Comparison of ENCODE assay signal across 14 mouse cellular contexts in genomic region chr4:152190096-152190653, GRCm38 (mm10). TPM values are rescaled to one million over a fixed set of nuclear protein-coding genes. Genes with fewer than 3 reads are reported as not detected.
DNase-seq lines count a peak whose midpoint lies in the region; ATAC-seq and TF ChIP-seq lines count a peak whose summit lies in the region.
"Had no signal": no experiment of that assay in that cellular context is flagged by ENCODE, and none has a peak within 500 bp of the region (broad histone marks: within the 10 kb centered on the region; RNA-seq: fewer than 3 reads in every experiment).

No protein-coding gene starts in this region.

- WGBS in heart, embryonic 13.5 days: 64% methylated on average over 11 of the region's 11 CpGs
- 59% methylated on average over 11 of the region's 11 CpGs for WGBS in kidney, embryonic 15.5 days

- no peak for DNase-seq in heart, postnatal 25 days (ENCODE audit: low spot score)
- no peak for DNase-seq in kidney, adult 8-10 months
- DNase-seq in cerebellum, postnatal 4 days (ENCODE audit: low spot score in 2 of 2): no peak
- DNase-seq: adrenal gland, postnatal 25 days; forebrain, postnatal 0 days; midbrain, embryonic 14.5 days; thymus, adult 18-20 months had no signal

- no peaks in the 10 kb centered on the region for H3K9me3 ChIP-seq in heart, embryonic 13.5 days
- H3K9me3 ChIP-seq in E14TG2a.4 (ENCODE audit: low read length): no peaks in the 10 kb centered on the region
- H3K9me3 ChIP-seq in megakaryocyte, embryonic 14.5 days: no peaks in the 10 kb centered on the region
- no peaks in the 10 kb centered on the region for H3K9me3 ChIP-seq in kidney, embryonic 15.5 days (replicated peaks)

- peak overlapping the region; percentile 59 for H3K27ac ChIP-seq in heart, embryonic 13.5 days (replicated peaks)
- no peak overlapping the region for H3K27ac ChIP-seq in kidney, embryonic 15.5 days

- H3K4me3 ChIP-seq in heart, embryonic 13.5 days: no peak overlapping the region
- H3K4me3 ChIP-seq in E14TG2a.4 (replicated peaks; ENCODE audit: low read length): peak overlapping the region; percentile 0; the same call in 1 of the 2 replicates
- peak overlapping the region; percentile 91 for H3K4me3 ChIP-seq in megakaryocyte, embryonic 14.5 days (replicated peaks)
- no peak overlapping the region for H3K4me3 ChIP-seq in kidney, embryonic 15.5 days (replicated peaks)

- intact Hi-C loops in heart, postnatal 25 days (cut with DNase I): no loop called here

- ATAC-seq in heart, embryonic 13.5 days (ENCODE audit: extremely low read depth, insufficient number of reproducible peaks, low FRiP score, low TSS enrichment): no peak
- ATAC-seq in granulocyte monocyte progenitor cell, adult 5-6 weeks (replicated peaks; ENCODE audit: poor library complexity, severe bottlenecking): peak; percentile 65
- ATAC-seq in kidney, embryonic 15.5 days (replicated peaks; ENCODE audit: low FRiP score): no peak
- ATAC-seq: forebrain, postnatal 0 days; intestine, postnatal 0 days had no signal

- 0 out of 2 replicates have a peak, but pooled peaks cover 6% of the 10 kb centered on the region for H3K36me3 ChIP-seq in heart, embryonic 13.5 days
- no peaks in the 10 kb centered on the region for H3K36me3 ChIP-seq in E14TG2a.4 (ENCODE audit: insufficient read depth, low read length)
- peaks cover 18% of the 10 kb centered on the region for H3K36me3 ChIP-seq in megakaryocyte, embryonic 14.5 days (replicated peaks; ENCODE audit: low read length)
- no peaks in the 10 kb centered on the region for H3K36me3 ChIP-seq in kidney, embryonic 15.5 days

- peaks cover 81% of the 10 kb centered on the region for H3K4me1 ChIP-seq in heart, embryonic 13.5 days
- peaks cover 95% of the 10 kb centered on the region for H3K4me1 ChIP-seq in E14TG2a.4 (replicated peaks; ENCODE audit: low read depth, low read length)
- H3K4me1 ChIP-seq in megakaryocyte, embryonic 14.5 days: peaks cover 98% of the 10 kb centered on the region
- peaks cover 35% of the 10 kb centered on the region for H3K4me1 ChIP-seq in kidney, embryonic 15.5 days

- H3K9ac ChIP-seq in heart, embryonic 13.5 days: peak overlapping the region; percentile 66; the same call in 1 of the 2 replicates
- H3K9ac ChIP-seq in kidney, embryonic 15.5 days: no peak overlapping the region
- H3K9ac ChIP-seq: forebrain, postnatal 0 days had no signal

- no peaks in the 10 kb centered on the region for H3K27me3 ChIP-seq in heart, embryonic 13.5 days (replicated peaks)
- H3K27me3 ChIP-seq in E14TG2a.4 (ENCODE audit: insufficient read depth, low read length): no peaks in the 10 kb centered on the region
- H3K27me3 ChIP-seq in megakaryocyte, embryonic 14.5 days (replicated peaks): no peaks in the 10 kb centered on the region
- no peaks in the 10 kb centered on the region for H3K27me3 ChIP-seq in kidney, embryonic 15.5 days

- H3K4me2 ChIP-seq in heart, embryonic 13.5 days: peak overlapping the region; percentile 8; the same call in 1 of the 2 replicates
- no peak overlapping the region for H3K4me2 ChIP-seq in kidney, embryonic 15.5 days

- TF ChIP-seq CTCF in E14TG2a.4 (conservative IDR thresholded peaks at IDR 0.05; ENCODE audit: low read length): no peak

RNA-seq across cellular contexts. Expression of gene Acot7, which starts 12.2 kb away (rescaled TPM):
- 73.9 and 84.7 TPM in 2 replicates for polyA plus RNA-seq in heart, embryonic 13.5 days (2015; fragmentation: Nextera tagmentation; extraction: Ambion mirVana)
- total RNA-seq in heart, postnatal 25 days (2021): 10 to 100 TPM; 53.4 to 58.8 TPM
- 124 and 134 TPM in 2 replicates for total RNA-seq in granulocyte monocyte progenitor cell, adult 5-6 weeks (2014; fragmentation: Nextera tagmentation)
- 79.4 and 89.5 TPM in 2 replicates for total RNA-seq in granulocyte monocyte progenitor cell, adult 5-6 weeks (2017)
- polyA plus RNA-seq in megakaryocyte, embryonic 14.5 days (2012; ENCODE audit: insufficient read depth, low replicate concordance): 103 and 107 TPM in 2 replicates
- polyA plus RNA-seq in kidney, embryonic 15.5 days (2015; fragmentation: Nextera tagmentation; extraction: Ambion mirVana): 65.6 and 71.7 TPM in 2 replicates

RNA-seq across cellular contexts. Expression of gene Hes2, which starts 31.5 kb away (rescaled TPM):
- not detected in 2 replicates for polyA plus RNA-seq in heart, embryonic 13.5 days (2015; fragmentation: Nextera tagmentation; extraction: Ambion mirVana)
- total RNA-seq in heart, postnatal 25 days (2021): not detected
- not detected in 2 replicates for total RNA-seq in granulocyte monocyte progenitor cell, adult 5-6 weeks (2014; fragmentation: Nextera tagmentation)
- total RNA-seq in granulocyte monocyte progenitor cell, adult 5-6 weeks (2017): not detected in 2 replicates
- polyA plus RNA-seq in megakaryocyte, embryonic 14.5 days (2012; ENCODE audit: insufficient read depth, low replicate concordance): not detected in 2 replicates
- 0.08 and 0.17 TPM in 2 replicates for polyA plus RNA-seq in kidney, embryonic 15.5 days (2015; fragmentation: Nextera tagmentation; extraction: Ambion mirVana)
- total RNA-seq: adrenal gland, postnatal 25 days; forebrain, postnatal 0 days; left cerebral cortex, adult 8-10 months had no signal
- polyA plus RNA-seq: forebrain, postnatal 0 days; midbrain, embryonic 14.5 days had no signal

RNA-seq across cellular contexts. Expression of gene Espn, which starts 38.0 kb away (rescaled TPM):
- polyA plus RNA-seq in heart, embryonic 13.5 days (2015; fragmentation: Nextera tagmentation; extraction: Ambion mirVana): 0.87 and 1.1 TPM in 2 replicates
- total RNA-seq in heart, postnatal 25 days (2021): 1 to 10 TPM; 1.7 to 2.2 TPM
- total RNA-seq in granulocyte monocyte progenitor cell, adult 5-6 weeks (2014; fragmentation: Nextera tagmentation): 1.8 TPM in 1 of 2 replicates, not detected in the other
- total RNA-seq in granulocyte monocyte progenitor cell, adult 5-6 weeks (2017): 0.43 TPM in 1 of 2 replicates, not detected in the other
- polyA plus RNA-seq in megakaryocyte, embryonic 14.5 days (2012; ENCODE audit: insufficient read depth, low replicate concordance): 9.3 and 14.4 TPM in 2 replicates
- polyA plus RNA-seq in kidney, embryonic 15.5 days (2015; fragmentation: Nextera tagmentation; extraction: Ambion mirVana): 25.5 and 28.1 TPM in 2 replicates
- polyA plus RNA-seq: midbrain, embryonic 14.5 days had no signal

Comparison
In these comparisons a context has a peak if more than half of its experiments do, and no peak if none do; other contexts are left out.
1. H3K4me3 ChIP-seq: peak in E14TG2a.4 (single experiment) and megakaryocyte, embryonic 14.5 days (single experiment); none in heart, embryonic 13.5 days (single experiment) and kidney, embryonic 15.5 days (single experiment).